Mouse (Mus musculus): ENCODE data around the gene Sox1.

- TF ChIP-seq CTCF (IDR thresholded peaks at IDR 0.05; ENCODE audit: control insufficient read depth, insufficient read depth, low read length) (no peak), POLR2A (IDR thresholded peaks at IDR 0.05; ENCODE audit: borderline replicate concordance, control insufficient read depth, low read depth, low read length) (no peak)
Observed at GRCm38 (mm10) chr8:12427346-12427745, 32.3 kb downstream of the Sox1 start.

Data from bone marrow, adult 2 months (tissue).